Mouse (Mus musculus) liver, embryonic 14.5 days (tissue): ENCODE data around the gene Scn2b. TPM values are rescaled to one million over a fixed set of nuclear protein-coding genes. Genes with fewer than 3 reads are reported as not detected.

Experiments
- ATAC-seq: fragments of 200-750 bp; cut with Nextera tagmentation; 2 replicates; pipeline ENCODE4 v1.8.0; 2017; ENCODE audit warnings: moderate number of reproducible peaks, mild to moderate bottlenecking, moderate library complexity; ENCODE audit not compliant: insufficient read depth
- DNase-seq, 3 experiments: peaks; one replicate each; pipeline ENCODE4 v3.0.0-alpha.2; 2012 to 2013; ENCODE audit warnings: low read depth in 3 of 3, low spot score in 3 of 3
- H3K27ac ChIP-seq: fragments of 300-500 bp; sonication (generic); 2 replicates; pipeline ENCODE4 v1.5.1; 2014; ENCODE audit warnings: moderate library complexity, mild to moderate bottlenecking, control low read depth, inconsistent platforms
- H3K27me3 ChIP-seq: fragments of 300-500 bp; sonication (generic); 2 replicates; pipeline ENCODE4 v1.6.1; 2014; ENCODE audit warnings: mild to moderate bottlenecking, low read length, moderate library complexity; ENCODE audit not compliant: control insufficient read depth, insufficient read depth
- H3K36me3 ChIP-seq: fragments of 300-500 bp; sonication (generic); replicated peaks from 2 replicates; pipeline ENCODE4 v1.6.1; 2014; ENCODE audit warnings: low read depth; ENCODE audit not compliant: control insufficient read depth, insufficient read depth
- H3K4me1 ChIP-seq, 2 experiments: fragments of 200-500 bp in 1 of 2; fragments of 300-500 bp in 1 of 2; sonication (generic) in 1 of 2; replicated peaks; 2 replicates each; pipeline ENCODE4 v1.6.1; 2012 to 2014; ENCODE audit warnings: antibody characterized with exemption in 1 of 2, inconsistent platforms in 1 of 2, low read length in 1 of 2; ENCODE audit not compliant: control insufficient read depth in 2 of 2, insufficient read depth in 2 of 2
- H3K4me2 ChIP-seq: fragments of 300-500 bp; sonication (generic); 2 replicates; pipeline ENCODE4 v1.6.1; 2014; ENCODE audit warnings: low read depth, mild to moderate bottlenecking, control low read depth, moderate library complexity
- H3K4me3 ChIP-seq, 2 experiments: fragments of 200-500 bp in 1 of 2; fragments of 300-500 bp in 1 of 2; sonication (generic) in 1 of 2; 2 replicates each; pipeline ENCODE4 v1.5.1; 2012 to 2014; ENCODE audit warnings: low read depth in 2 of 2, low read length in 2 of 2, mild to moderate bottlenecking in 2 of 2, control low read depth in 1 of 2, inconsistent platforms in 1 of 2, moderate library complexity in 1 of 2; ENCODE audit not compliant: insufficient read depth in 1 of 2
- H3K9ac ChIP-seq: fragments of 300-500 bp; sonication (generic); replicated peaks from 2 replicates; pipeline ENCODE4 v1.6.1; 2014; ENCODE audit warnings: mild to moderate bottlenecking, control low read depth, moderate library complexity
- H3K9me3 ChIP-seq: fragments of 300-500 bp; sonication (generic); 2 replicates; pipeline ENCODE4 v1.6.1; 2016; ENCODE audit warnings: low read length, mixed read lengths; ENCODE audit not compliant: control insufficient read depth
- CTCF ChIP-seq: IDR thresholded peaks from 2 replicates; pipeline ENCODE4 v1.5.1; 2016; ENCODE audit warnings: antibody characterized with exemption, low read depth, control low read depth
- EP300 ChIP-seq: IDR thresholded peaks from 2 replicates; pipeline ENCODE4 v1.6.1; 2016; ENCODE audit warnings: antibody characterized with exemption, low read depth
- WGBS: fragments of 180-500 bp; shearing (Covaris S2); extraction: QIAGEN DNeasy Blood & Tissue Kit; methylation state at CpG from one replicate; pipeline ENCODE4 v1.1.7; 2014; ENCODE audit not compliant: insufficient replicate concordance; 5-methylcytosine and 5-hydroxymethylcytosine counted together
- polyA plus RNA-seq, 2 experiments: library from polyadenylated mRNA; depleted of rRNA in 1 of 2; stranded (reverse) in 1 of 2; unstranded in 1 of 2; fragments of >200 nt; fragmentation: Nextera tagmentation in 1 of 2; extraction: Ambion mirVana in 1 of 2; gene quantifications; 2 replicates each; pipeline versions ENCODE4 v1.2.1 to v1.2.3; 2012 to 2014

The Scn2b gene
- polyA plus RNA-seq, 2 experiments, result 0.10 to 0.13 TPM

DNA sequence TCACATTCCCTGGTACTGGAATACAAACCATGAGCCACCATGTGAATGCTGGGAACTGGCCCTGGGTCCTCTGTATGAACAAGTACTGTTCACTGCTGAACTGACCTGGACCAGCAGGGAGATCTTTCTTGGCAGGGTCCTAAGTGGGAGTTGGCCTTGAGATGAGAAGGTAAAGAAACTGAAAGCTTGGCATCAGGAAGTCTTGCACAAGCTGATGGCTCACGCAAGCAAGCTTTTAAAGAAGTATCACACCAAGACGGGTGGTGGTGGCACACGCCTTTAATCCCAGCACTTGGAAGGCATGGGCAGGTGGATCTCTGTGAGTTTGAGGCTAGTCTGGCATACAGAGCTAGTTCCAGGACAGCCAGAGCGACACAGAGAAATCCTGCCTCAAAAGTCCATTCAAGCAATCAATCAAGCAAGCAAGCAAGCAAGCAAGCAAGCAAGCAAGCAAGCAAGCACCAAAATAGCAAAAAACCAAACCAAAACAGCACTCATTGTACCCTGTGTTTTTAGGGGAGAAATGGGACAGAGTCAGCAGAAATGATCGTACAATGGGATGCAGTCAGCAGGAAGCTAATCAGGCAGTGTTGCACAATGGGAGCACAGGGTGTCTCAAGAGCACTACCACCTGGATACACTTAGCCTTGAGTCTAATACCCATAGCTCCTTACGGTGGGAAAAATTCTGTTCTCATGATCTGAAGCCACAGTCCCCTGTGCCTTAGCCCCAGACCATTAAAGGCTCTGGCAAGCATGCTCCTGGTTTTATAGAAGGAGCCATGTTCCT, 22.2 kb upstream of the Scn2b start:
- ATAC-seq (no peak), DNase-seq (no peak)
- H3K4me1 ChIP-seq, result no peaks in the 10 kb centered on the region
- no peak for TF ChIP-seq EP300
- TF ChIP-seq CTCF, result no peak
- no peaks in the 10 kb centered on the region for H3K9me3 ChIP-seq
- H3K36me3 ChIP-seq, result no peaks in the 10 kb centered on the region
- WGBS, result 53% methylated on average over 6 of the region's 6 CpGs
- H3K9ac ChIP-seq, result no peak overlapping the region
- no peak overlapping the region for H3K4me2 ChIP-seq
- H3K4me3 ChIP-seq, result no peak overlapping the region
- no peak overlapping the region for H3K27ac ChIP-seq
- H3K27me3 ChIP-seq, result no peaks in the 10 kb centered on the region

DNA sequence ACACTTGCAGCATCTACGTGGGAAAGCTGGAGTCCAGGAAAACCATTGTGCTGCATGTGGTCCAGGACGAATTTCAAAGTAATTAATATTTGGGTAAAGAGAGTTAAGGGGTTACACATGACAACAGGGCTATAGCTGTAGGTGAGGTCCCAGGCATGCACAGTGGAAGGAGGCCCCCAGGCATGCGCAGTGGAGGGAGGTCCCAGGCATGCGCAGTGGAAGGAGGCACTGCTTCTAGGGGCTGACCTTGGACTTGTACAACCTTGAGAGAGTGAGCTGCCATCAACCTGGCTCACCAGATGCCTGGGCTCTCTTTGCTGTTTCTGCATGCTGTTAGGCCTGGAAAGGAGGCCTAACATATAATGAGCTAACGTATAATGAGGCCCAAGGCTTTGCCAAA, 19.7 kb upstream of the Scn2b start:
- H3K9me3 ChIP-seq, result no peaks in the 10 kb centered on the region
- no peak overlapping the region for H3K27ac ChIP-seq
- no peak overlapping the region for H3K4me2 ChIP-seq
- H3K9ac ChIP-seq, result no peak overlapping the region
- no peak for DNase-seq
- no peaks in the 10 kb centered on the region for H3K27me3 ChIP-seq
- 60% methylated on average over 5 of the region's 5 CpGs for WGBS
- H3K36me3 ChIP-seq, result no peaks in the 10 kb centered on the region
- no peaks in the 10 kb centered on the region for H3K4me1 ChIP-seq
- no peak overlapping the region for H3K4me3 ChIP-seq
- ATAC-seq, result no peak
- TF ChIP-seq CTCF (no peak), EP300 (no peak)

DNA sequence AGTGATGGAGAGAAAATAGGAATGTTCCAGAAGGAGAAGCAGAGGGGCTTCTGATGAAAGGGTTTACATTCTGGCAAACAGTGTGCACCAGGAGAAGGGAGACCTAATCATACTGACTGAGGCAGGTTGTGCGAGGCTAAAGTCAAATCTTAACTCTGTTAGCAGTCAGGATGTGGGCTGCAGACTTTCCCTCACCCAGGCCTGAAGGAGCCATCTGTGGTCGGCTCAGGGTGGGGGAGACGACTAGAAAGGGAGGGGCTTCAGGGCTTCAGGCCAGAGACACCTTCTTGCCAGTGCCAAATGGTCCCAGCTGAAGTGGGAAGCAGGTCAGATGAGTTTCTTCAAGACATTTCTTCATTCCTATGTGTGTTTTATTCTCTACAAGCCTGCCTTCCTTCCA, 19.2 kb upstream of the Scn2b start:
- Histone ChIP-seq H3K27me3 (no peaks in the 10 kb centered on the region), H3K9ac (no peak overlapping the region), H3K4me2 (no peak overlapping the region), H3K9me3 (no peaks in the 10 kb centered on the region), H3K36me3 (no peaks in the 10 kb centered on the region), H3K27ac (no peak overlapping the region), H3K4me1 (no peaks in the 10 kb centered on the region), H3K4me3 (no peak overlapping the region)
- ATAC-seq, result no peak
- DNase-seq, result no peak
- no peak for TF ChIP-seq CTCF
- TF ChIP-seq EP300, result no peak
- 10% methylated on average over 3 of the region's 3 CpGs for WGBS

DNA sequence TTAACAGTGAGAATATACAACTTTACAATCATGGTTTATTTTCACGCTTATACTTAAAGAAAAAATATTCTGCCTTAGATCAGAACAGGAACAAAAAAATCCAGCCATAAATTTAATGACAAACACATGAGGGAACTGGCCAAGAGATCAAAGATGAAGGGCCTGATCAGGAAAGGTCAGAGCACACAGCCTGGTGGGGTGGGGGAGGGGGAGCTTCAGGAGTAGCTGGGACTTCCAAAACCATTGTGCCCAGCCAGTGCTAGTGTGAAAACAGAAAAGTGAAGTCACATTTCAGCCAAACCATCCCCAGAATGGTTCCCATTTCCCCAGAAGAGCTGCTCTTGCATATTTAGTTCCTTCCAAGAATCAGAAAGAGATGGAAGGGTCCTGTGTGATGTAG, 15.1 kb upstream of the Scn2b start:
- H3K4me2 ChIP-seq, result no peak overlapping the region
- no peak overlapping the region for H3K27ac ChIP-seq
- 59% methylated on average over 1 of the region's 1 CpGs for WGBS
- no peak for ATAC-seq
- no peaks in the 10 kb centered on the region for H3K9me3 ChIP-seq
- no peaks in the 10 kb centered on the region for H3K36me3 ChIP-seq
- no peak for TF ChIP-seq CTCF
- H3K27me3 ChIP-seq, result no peaks in the 10 kb centered on the region
- H3K9ac ChIP-seq, result no peak overlapping the region
- no peak for DNase-seq
- no peak overlapping the region for H3K4me3 ChIP-seq
- peaks cover 0 to 7% of the 10 kb centered on the region in 2 experiments; a peak in 2 of 4 replicates for H3K4me1 ChIP-seq

DNA sequence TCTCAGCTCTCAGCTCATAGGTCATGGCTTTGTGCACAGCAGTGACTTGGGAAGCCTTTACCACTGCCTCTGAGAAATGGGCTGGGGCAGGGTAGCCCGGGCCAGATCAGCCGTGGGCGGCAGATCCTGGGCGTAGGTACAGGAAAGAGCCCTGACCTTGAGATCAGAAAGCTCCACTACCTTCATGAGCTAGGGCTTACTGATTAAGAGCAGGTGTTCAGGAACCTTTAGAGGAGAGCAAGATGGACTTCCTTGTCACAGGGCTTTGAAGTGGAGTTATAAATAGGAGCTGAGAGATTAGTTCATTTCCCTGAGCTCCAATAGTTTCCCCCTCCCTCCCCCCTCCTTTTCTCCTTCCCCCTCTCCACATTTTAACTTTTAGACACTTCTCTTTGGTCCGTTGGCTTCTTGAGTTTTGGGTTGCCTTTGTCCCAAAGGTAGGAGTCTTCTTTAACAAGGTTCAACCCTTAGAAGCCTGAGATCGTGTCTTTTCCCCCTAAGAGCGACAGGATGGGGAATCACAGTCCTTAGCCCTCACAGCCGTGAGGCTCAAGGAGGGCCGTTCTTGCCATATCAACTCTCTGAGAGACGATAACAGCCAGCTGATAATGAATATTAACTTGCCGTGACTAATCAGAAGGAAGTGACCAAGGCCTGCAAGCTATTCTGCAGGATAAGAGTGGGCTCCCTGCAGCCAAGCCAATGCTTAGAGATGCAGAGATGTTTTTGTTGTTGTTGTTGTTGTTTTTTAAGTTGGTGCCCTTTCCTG, 14.2 kb upstream of the Scn2b start:
- Histone ChIP-seq H3K27ac (no peak overlapping the region), H3K4me3 (no peak overlapping the region), H3K27me3 (no peaks in the 10 kb centered on the region), H3K9me3 (no peaks in the 10 kb centered on the region), H3K4me2 (no peak overlapping the region), H3K9ac (no peak overlapping the region), H3K4me1 (peaks cover 0 to 7% of the 10 kb centered on the region in 2 experiments; a peak in 2 of 4 replicates), H3K36me3 (no peaks in the 10 kb centered on the region)
- 38% methylated on average over 11 of the region's 11 CpGs for WGBS
- DNase-seq, result no peak
- ATAC-seq, result no peak
- TF ChIP-seq CTCF (no peak), EP300 (no peak)
